Mouse (Mus musculus) liver, embryonic 13.5 days (tissue): ENCODE results near the gene Dnaja4. TPM values are rescaled to one million over a fixed set of nuclear protein-coding genes. Genes with fewer than 3 reads are reported as not detected.
"Not testable (repeated sequence)": the region's sequence is repeated elsewhere in the genome, so short reads cannot be mapped to it uniquely, and the experiment has no call there.

ENCODE experiments used
- ATAC-seq: fragments of 200-750 bp; cut with Nextera tagmentation; 2 replicates; pipeline ENCODE4 v1.8.0; 2017; ENCODE audit warnings: low read depth, mild to moderate bottlenecking, moderate number of reproducible peaks, moderate library complexity
- DNase-seq: peaks from one replicate; pipeline ENCODE4 v3.0.0; 2022
- H3K27ac ChIP-seq: fragments of 300-500 bp; sonication (generic); 2 replicates; pipeline ENCODE4 v1.5.1; 2015; ENCODE audit warnings: moderate library complexity, mild to moderate bottlenecking, inconsistent platforms
- H3K27me3 ChIP-seq: fragments of 300-500 bp; sonication (generic); 2 replicates; pipeline ENCODE4 v1.6.1; 2015; ENCODE audit warnings: mild to moderate bottlenecking, inconsistent platforms
- H3K36me3 ChIP-seq: fragments of 300-500 bp; sonication (generic); 2 replicates; pipeline ENCODE4 v1.6.1; 2015; ENCODE audit warnings: mild to moderate bottlenecking, inconsistent platforms
- H3K4me1 ChIP-seq: fragments of 300-500 bp; sonication (generic); replicated peaks from 2 replicates; pipeline ENCODE4 v1.6.1; 2015; ENCODE audit warnings: inconsistent platforms
- H3K4me2 ChIP-seq: fragments of 300-500 bp; sonication (generic); 2 replicates; pipeline ENCODE4 v1.6.1; 2015; ENCODE audit warnings: inconsistent platforms, mild to moderate bottlenecking, moderate library complexity
- H3K4me3 ChIP-seq: fragments of 300-500 bp; sonication (generic); replicated peaks from 2 replicates; pipeline ENCODE4 v1.5.1; 2015; ENCODE audit warnings: mild to moderate bottlenecking, inconsistent platforms
- H3K9ac ChIP-seq: fragments of 300-500 bp; sonication (generic); 2 replicates; pipeline ENCODE4 v1.6.1; 2015; ENCODE audit warnings: mild to moderate bottlenecking, inconsistent platforms
- H3K9me3 ChIP-seq: fragments of 300-500 bp; sonication (generic); replicated peaks from 2 replicates; pipeline ENCODE4 v1.6.1; 2016; ENCODE audit warnings: inconsistent platforms
- WGBS: fragments of 180-500 bp; shearing (Covaris S2); methylation state at CpG from one replicate; pipeline ENCODE4 v1.1.7; 2015; ENCODE audit not compliant: insufficient replicate concordance; 5-methylcytosine and 5-hydroxymethylcytosine counted together
- polyA plus RNA-seq: library from polyadenylated mRNA; unstranded; fragments of >200 nt; fragmentation: Nextera tagmentation; extraction: Ambion mirVana; gene quantifications from 2 replicates; pipeline ENCODE4 v1.2.1, GENCODE M21; 2015

Dnaja4 gene
- polyA plus RNA-seq, 1 experiment from 2014 or later, result 21.1 TPM

- DNase-seq (no peak), ATAC-seq (no peak)
- no peak overlapping the region for H3K9ac ChIP-seq
- H3K4me2 ChIP-seq, result no peak overlapping the region
- peaks cover 15% of the 10 kb centered on the region for H3K27me3 ChIP-seq
- WGBS, result 82% methylated on average over 13 of the region's 13 CpGs
- no peak overlapping the region for H3K4me3 ChIP-seq
- H3K27ac ChIP-seq, result no peak overlapping the region
- no peaks in the 10 kb centered on the region for H3K36me3 ChIP-seq
- H3K9me3 ChIP-seq, result no peaks in the 10 kb centered on the region
- H3K4me1 ChIP-seq, result peaks cover 8% of the 10 kb centered on the region
Observed at GRCm38 (mm10) chr9:54673887-54674286, 24.8 kb upstream of the Dnaja4 start.

- no peaks in the 10 kb centered on the region for H3K9me3 ChIP-seq
- H3K27me3 ChIP-seq, result peaks cover 21% of the 10 kb centered on the region
- peak overlapping the region; percentile 67 for H3K4me2 ChIP-seq
- peaks cover 8% of the 10 kb centered on the region for H3K4me1 ChIP-seq
- peak overlapping the region; percentile 42 for H3K4me3 ChIP-seq
- peak; percentile 54 for DNase-seq
- 3% methylated on average over 14 of the region's 14 CpGs for WGBS
- peak overlapping the region; percentile 51 for H3K9ac ChIP-seq
- no peaks in the 10 kb centered on the region for H3K36me3 ChIP-seq
- no peak overlapping the region for H3K27ac ChIP-seq
- ATAC-seq, result peak; percentile 58; the same call in 1 of the 2 replicates
Observed at GRCm38 (mm10) chr9:54676531-54676986, 22.1 kb upstream of the Dnaja4 start.

GRCm38 (mm10) chr9:54682846-54683245 is 15.8 kb upstream of the Dnaja4 start:
- WGBS, result 46% methylated on average over 2 of the region's 4 CpGs
- DNase-seq (no peak), ATAC-seq (no peak)
- no peaks in the 10 kb centered on the region for H3K4me1 ChIP-seq
- no peaks in the 10 kb centered on the region for H3K9me3 ChIP-seq
- H3K4me3 ChIP-seq, result no peak overlapping the region
- no peak overlapping the region for H3K9ac ChIP-seq
- H3K4me2 ChIP-seq, result no peak overlapping the region
- H3K27me3 ChIP-seq, result peaks cover 23% of the 10 kb centered on the region
- H3K27ac ChIP-seq, result no peak overlapping the region
- no peaks in the 10 kb centered on the region for H3K36me3 ChIP-seq

- no peaks in the 10 kb centered on the region for H3K36me3 ChIP-seq
- no peaks in the 10 kb centered on the region for H3K9me3 ChIP-seq
- DNase-seq (no peak), ATAC-seq (no peak)
- no peaks in the 10 kb centered on the region for H3K4me1 ChIP-seq
- H3K4me2 ChIP-seq, result no peak overlapping the region
- 65% methylated on average over 7 of the region's 7 CpGs for WGBS
- H3K9ac ChIP-seq, result no peak overlapping the region
- H3K27me3 ChIP-seq, result peaks cover 21% of the 10 kb centered on the region
- no peak overlapping the region for H3K27ac ChIP-seq
- no peak overlapping the region for H3K4me3 ChIP-seq
Observed at GRCm38 (mm10) chr9:54683814-54684605, 14.7 kb upstream of the Dnaja4 start.

GRCm38 (mm10) chr9:54687246-54688236 is 11.1 kb upstream of the Dnaja4 start:
- Histone ChIP-seq H3K27ac (no peak overlapping the region), H3K4me3 (no peak overlapping the region), H3K4me1 (peaks cover 9% of the 10 kb centered on the region; the same call in 1 of the 2 replicates), H3K27me3 (peaks cover 31% of the 10 kb centered on the region), H3K9me3 (no peaks in the 10 kb centered on the region), H3K9ac (no peak overlapping the region), H3K36me3 (no peaks in the 10 kb centered on the region), H3K4me2 (no peak overlapping the region)
- 62% methylated on average over 14 of the region's 14 CpGs for WGBS
- no peak for DNase-seq
- ATAC-seq, result no peak

- Histone ChIP-seq H3K9ac (no peak overlapping the region), H3K9me3 (no peaks in the 10 kb centered on the region), H3K27me3 (peaks cover 38% of the 10 kb centered on the region), H3K4me1 (peaks cover 9% of the 10 kb centered on the region; the same call in 1 of the 2 replicates), H3K36me3 (no peaks in the 10 kb centered on the region), H3K4me3 (no peak overlapping the region), H3K27ac (no peak overlapping the region), H3K4me2 (no peak overlapping the region)
- WGBS, result 67% methylated on average over 8 of the region's 8 CpGs
- no peak for DNase-seq
- ATAC-seq, result no peak
Observed at GRCm38 (mm10) chr9:54689446-54689845, 9.2 kb upstream of the Dnaja4 start.

GRCm38 (mm10) chr9:54690697-54691096 is 8.0 kb upstream of the Dnaja4 start:
- not testable (repeated sequence) for H3K27ac ChIP-seq, H3K36me3 ChIP-seq, DNase-seq, ATAC-seq, H3K4me3 ChIP-seq, H3K9me3 ChIP-seq, H3K4me2 ChIP-seq, H3K9ac ChIP-seq
- peaks cover 46% of the 10 kb centered on the region for H3K27me3 ChIP-seq
- H3K4me1 ChIP-seq, result peaks cover 11% of the 10 kb centered on the region; the same call in 1 of the 2 replicates
- 79% methylated on average over 2 of the region's 2 CpGs for WGBS

GRCm38 (mm10) chr9:54691241-54691805 is 7.3 kb upstream of the Dnaja4 start:
- DNase-seq, H3K27ac ChIP-seq, H3K36me3 ChIP-seq, H3K9me3 ChIP-seq: not testable (repeated sequence)
- H3K4me2 ChIP-seq, result peak overlapping the region; percentile 69
- peak overlapping the region; percentile 34; the same call in 1 of the 2 replicates for H3K9ac ChIP-seq
- peaks cover 51% of the 10 kb centered on the region for H3K27me3 ChIP-seq
- H3K4me3 ChIP-seq, result peak overlapping the region; percentile 40
- WGBS, result 4% methylated on average over 31 of the region's 31 CpGs
- peaks cover 17% of the 10 kb centered on the region for H3K4me1 ChIP-seq
- ATAC-seq, result peak; percentile 63; the same call in 1 of the 2 replicates

GRCm38 (mm10) chr9:54699087-54699344 is 343 bp downstream of the Dnaja4 start:
- DNase-seq (no peak), ATAC-seq (peak; percentile 29)
- H3K27me3 ChIP-seq, result peaks cover 42% of the 10 kb centered on the region
- H3K36me3 ChIP-seq, result no peaks in the 10 kb centered on the region
- peaks cover 81% of the 10 kb centered on the region for H3K4me1 ChIP-seq
- WGBS, result 10% methylated on average over 27 of the region's 27 CpGs
- H3K4me2 ChIP-seq, result peak overlapping the region; percentile 90
- H3K4me3 ChIP-seq, result peak overlapping the region; percentile 88
- H3K9ac ChIP-seq, result peak overlapping the region; percentile 98
- H3K9me3 ChIP-seq, result no peaks in the 10 kb centered on the region
- H3K27ac ChIP-seq, result peak overlapping the region; percentile 98

GRCm38 (mm10) chr9:54699345-54700173 is 886 bp downstream of the Dnaja4 start:
- Histone ChIP-seq H3K4me3 (peak overlapping the region; percentile 88), H3K27ac (peak overlapping the region; percentile 98), H3K36me3 (no peaks in the 10 kb centered on the region), H3K27me3 (peaks cover 38% of the 10 kb centered on the region), H3K9ac (peak overlapping the region; percentile 98), H3K4me2 (peak overlapping the region; percentile 90), H3K4me1 (peaks cover 86% of the 10 kb centered on the region), H3K9me3 (no peaks in the 10 kb centered on the region)
- peak; percentile 30 for ATAC-seq
- peak; percentile 60 for DNase-seq
- WGBS, result under 1% methylated on average over 91 of the region's 92 CpGs
